Mouse (Mus musculus) hindbrain, postnatal 0 days (tissue): ENCODE measurements around the gene Ralgps2. TPM values are rescaled to one million over a fixed set of nuclear protein-coding genes. Genes with fewer than 3 reads are reported as not detected.

Experiments used
- ATAC-seq: fragments of 200-750 bp; cut with Nextera tagmentation; 2 replicates; pipeline ENCODE4 v1.8.0; 2017; ENCODE audit warnings: mild to moderate bottlenecking, moderate TSS enrichment, moderate library complexity
- DNase-seq: peaks from one replicate; pipeline ENCODE4 v3.0.0-alpha.2; 2015; ENCODE audit warnings: low spot score
- H3K27ac ChIP-seq: fragments of 300-500 bp; sonication (generic); 2 replicates; pipeline ENCODE4 v1.5.1; 2014; ENCODE audit warnings: mild to moderate bottlenecking
- H3K27me3 ChIP-seq: fragments of 300-500 bp; sonication (generic); 2 replicates; pipeline ENCODE4 v1.6.1; 2014; ENCODE audit warnings: low read length, mixed read lengths; ENCODE audit not compliant: insufficient read depth
- H3K36me3 ChIP-seq: fragments of 300-500 bp; sonication (generic); 2 replicates; pipeline ENCODE4 v1.6.1; 2014; ENCODE audit warnings: low read length, mixed read lengths; ENCODE audit not compliant: insufficient read depth
- H3K4me1 ChIP-seq: fragments of 300-500 bp; sonication (generic); 2 replicates; pipeline ENCODE4 v1.6.1; 2014; ENCODE audit warnings: antibody characterized with exemption, low read length, mixed read lengths; ENCODE audit not compliant: insufficient read depth
- H3K4me2 ChIP-seq: fragments of 300-500 bp; sonication (generic); 2 replicates; pipeline ENCODE4 v1.6.1; 2014; ENCODE audit warnings: low read depth, mild to moderate bottlenecking, low read length, moderate library complexity, mixed read lengths
- H3K4me3 ChIP-seq: fragments of 300-500 bp; sonication (generic); 2 replicates; pipeline ENCODE4 v1.5.1; 2014; ENCODE audit warnings: low read length
- H3K9ac ChIP-seq: fragments of 300-500 bp; sonication (generic); replicated peaks from 2 replicates; pipeline ENCODE4 v1.6.1; 2014; ENCODE audit warnings: mild to moderate bottlenecking, low read length, moderate library complexity, mixed read lengths
- H3K9me3 ChIP-seq: fragments of 300-500 bp; sonication (generic); 2 replicates; pipeline ENCODE4 v1.6.1; 2016; ENCODE audit warnings: low read length, mixed read lengths
- CTCF ChIP-seq: IDR thresholded peaks from 2 replicates; pipeline ENCODE4 v1.5.1; 2016; ENCODE audit warnings: antibody characterized with exemption, control low read depth, low read depth
- WGBS: fragments of 180-500 bp; shearing (Covaris S2); extraction: QIAGEN DNeasy Blood & Tissue Kit; methylation state at CpG from one replicate; pipeline ENCODE4 v1.1.7; 2014; 5-methylcytosine and 5-hydroxymethylcytosine counted together
- polyA plus RNA-seq: library from polyadenylated mRNA; unstranded; fragments of >200 nt; fragmentation: Nextera tagmentation; extraction: Ambion mirVana; gene quantifications from 2 replicates; pipeline ENCODE4 v1.2.1, GENCODE M21; 2015
- total RNA-seq: library from RNA; depleted of rRNA; stranded (reverse); fragments of >200 nt; gene quantifications from 2 replicates; pipeline ENCODE4 v1.2.3, GENCODE M21; 2014

The Ralgps2 gene
- total and polyA plus RNA-seq, 2 experiments from 2014 or later = 52.8 to 70.1 TPM

- no peak for DNase-seq
- Histone ChIP-seq H3K4me3 (no peak overlapping the region), H3K4me1 (peaks cover 11% of the 10 kb centered on the region), H3K36me3 (no peaks in the 10 kb centered on the region), H3K27me3 (no peaks in the 10 kb centered on the region), H3K9me3 (no peaks in the 10 kb centered on the region), H3K9ac (no peak overlapping the region), H3K4me2 (no peak overlapping the region), H3K27ac (no peak overlapping the region)
- ATAC-seq = no peak
- 40% methylated on average over 4 of the region's 4 CpGs for WGBS
- no peak for TF ChIP-seq CTCF
Observed at GRCm38 (mm10) chr1:156779595-156779994, 159.8 kb downstream of the Ralgps2 start.

- Histone ChIP-seq H3K27me3 (no peaks in the 10 kb centered on the region), H3K9me3 (no peaks in the 10 kb centered on the region), H3K4me1 (peaks cover 11% of the 10 kb centered on the region), H3K36me3 (no peaks in the 10 kb centered on the region), H3K9ac (no peak overlapping the region), H3K4me3 (no peak overlapping the region), H3K4me2 (no peak overlapping the region), H3K27ac (no peak overlapping the region)
- DNase-seq = no peak
- 39% methylated on average over 6 of the region's 6 CpGs for WGBS
- TF ChIP-seq CTCF = no peak
- no peak for ATAC-seq
Observed at GRCm38 (mm10) chr1:156778977-156779376, 160.4 kb downstream of the Ralgps2 start.

- H3K36me3 ChIP-seq = no peaks in the 10 kb centered on the region
- WGBS = 79% methylated on average over 4 of the region's 4 CpGs
- DNase-seq (no peak), ATAC-seq (no peak)
- H3K27ac ChIP-seq = no peak overlapping the region
- H3K27me3 ChIP-seq = no peaks in the 10 kb centered on the region
- TF ChIP-seq CTCF = no peak
- H3K9me3 ChIP-seq = no peaks in the 10 kb centered on the region
- H3K4me3 ChIP-seq = no peak overlapping the region
- H3K4me2 ChIP-seq = no peak overlapping the region
- H3K9ac ChIP-seq = no peak overlapping the region
- H3K4me1 ChIP-seq = peaks cover 11% of the 10 kb centered on the region
Observed at GRCm38 (mm10) chr1:156777896-156778295, 161.5 kb downstream of the Ralgps2 start.

- no peak for TF ChIP-seq CTCF
- 85% methylated on average over 7 of the region's 7 CpGs for WGBS
- ATAC-seq = no peak
- Histone ChIP-seq H3K4me2 (no peak overlapping the region), H3K4me1 (0 out of 2 replicates have a peak, but pooled peaks cover under 1% of the 10 kb centered on the region), H3K4me3 (no peak overlapping the region), H3K27ac (no peak overlapping the region), H3K36me3 (no peaks in the 10 kb centered on the region), H3K9me3 (no peaks in the 10 kb centered on the region), H3K27me3 (no peaks in the 10 kb centered on the region), H3K9ac (no peak overlapping the region)
- no peak for DNase-seq
Observed at GRCm38 (mm10) chr1:156775983-156776382, 163.4 kb downstream of the Ralgps2 start.

GRCm38 (mm10) chr1:156775190-156775589, 164.2 kb downstream of the Ralgps2 start:
- no peak overlapping the region for H3K4me2 ChIP-seq
- H3K9ac ChIP-seq = no peak overlapping the region
- H3K4me3 ChIP-seq = no peak overlapping the region
- H3K27ac ChIP-seq = no peak overlapping the region
- 83% methylated on average over 4 of the region's 4 CpGs for WGBS
- no peaks in the 10 kb centered on the region for H3K27me3 ChIP-seq
- no peaks in the 10 kb centered on the region for H3K36me3 ChIP-seq
- no peak for TF ChIP-seq CTCF
- no peak for ATAC-seq
- H3K4me1 ChIP-seq = no peaks in the 10 kb centered on the region
- no peak for DNase-seq
- no peaks in the 10 kb centered on the region for H3K9me3 ChIP-seq

- Histone ChIP-seq H3K27me3 (no peaks in the 10 kb centered on the region), H3K4me2 (no peak overlapping the region), H3K9ac (no peak overlapping the region), H3K4me1 (no peaks in the 10 kb centered on the region), H3K27ac (no peak overlapping the region), H3K36me3 (no peaks in the 10 kb centered on the region), H3K9me3 (0 out of 2 replicates have a peak, but pooled peaks cover 2% of the 10 kb centered on the region), H3K4me3 (no peak overlapping the region)
- no peak for DNase-seq
- 97% methylated on average over 10 of the region's 10 CpGs for WGBS
- no peak for ATAC-seq
- TF ChIP-seq CTCF = no peak
Observed at GRCm38 (mm10) chr1:156770845-156771244, 168.6 kb downstream of the Ralgps2 start.

GRCm38 (mm10) chr1:156769621-156770297, 169.7 kb downstream of the Ralgps2 start:
- no peak for ATAC-seq
- DNase-seq = no peak
- H3K27ac ChIP-seq = no peak overlapping the region
- H3K4me3 ChIP-seq = no peak overlapping the region
- no peaks in the 10 kb centered on the region for H3K36me3 ChIP-seq
- H3K4me2 ChIP-seq = no peak overlapping the region
- WGBS = 79% methylated on average over 18 of the region's 18 CpGs
- no peak for TF ChIP-seq CTCF
- H3K27me3 ChIP-seq = no peaks in the 10 kb centered on the region
- no peak overlapping the region for H3K9ac ChIP-seq
- no peaks in the 10 kb centered on the region for H3K4me1 ChIP-seq
- H3K9me3 ChIP-seq = 0 out of 2 replicates have a peak, but pooled peaks cover 2% of the 10 kb centered on the region
